Mouse (Mus musculus) cerebellum, adult 8-10 months (tissue): ENCODE results near the gene Capn10.
"Not testable (repeated sequence)": the region's sequence is repeated elsewhere in the genome, so short reads cannot be mapped to it uniquely, and the experiment has no call there.

ENCODE experiments used
- DNase-seq: peaks from one replicate; pipeline ENCODE4 v3.0.0; 2022

Gene Capn10

DNA sequence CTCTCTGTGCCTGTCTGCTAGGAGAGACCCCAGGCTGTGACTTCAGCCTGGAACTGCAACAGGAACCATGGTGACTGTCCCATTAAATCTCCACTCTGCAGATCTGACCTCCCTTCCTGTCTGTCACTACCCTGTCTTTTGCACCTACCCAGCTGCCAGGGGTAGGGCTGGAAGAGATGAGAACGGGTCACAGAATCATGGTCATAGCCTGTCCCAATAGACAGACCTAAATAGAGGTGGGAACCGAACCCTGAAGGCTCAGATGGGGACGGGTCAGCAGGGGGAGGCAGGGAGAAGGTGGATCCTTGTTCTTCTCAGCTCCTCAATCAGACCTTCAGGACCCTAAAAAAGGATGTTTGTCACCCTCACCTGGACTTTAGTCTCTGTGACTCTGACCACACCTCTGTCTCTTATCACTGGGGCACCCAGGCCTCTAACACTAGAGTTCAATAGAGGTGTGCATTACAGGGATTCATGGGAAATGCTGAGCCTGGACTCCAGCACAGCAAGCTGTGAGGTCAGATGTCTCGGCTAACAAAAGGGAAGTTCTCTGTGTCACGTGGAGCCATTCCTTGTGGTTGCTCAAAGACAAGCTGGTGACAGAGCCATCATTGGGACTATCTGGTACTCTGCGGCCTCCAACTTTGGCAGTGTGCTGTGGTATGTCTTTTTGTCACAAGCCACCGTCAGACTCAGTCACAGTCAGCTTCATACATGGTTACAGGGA, 13.5 kb upstream of the Capn10 start:
- DNase-seq, result no peak

DNA sequence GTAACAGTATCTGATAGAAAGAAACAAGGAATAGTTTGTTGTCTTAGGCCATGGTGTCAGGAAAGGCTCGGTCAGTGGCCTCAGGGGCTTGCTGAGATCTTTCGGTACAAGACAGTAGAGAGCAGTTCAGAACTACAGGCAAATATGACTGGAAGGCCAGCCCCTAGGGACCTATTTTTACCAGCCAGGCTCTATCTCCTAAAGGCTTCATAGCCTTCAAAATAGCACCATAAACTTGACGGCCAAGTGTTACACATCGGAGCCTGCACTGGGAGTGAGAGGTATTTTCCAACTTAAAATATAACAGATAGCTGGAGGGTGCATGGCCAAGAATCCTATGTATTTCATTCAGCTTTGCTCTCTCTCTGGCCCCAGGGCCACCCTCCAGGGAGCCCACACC, 12.7 kb upstream of the Capn10 start:
- DNase-seq, result no peak

DNA sequence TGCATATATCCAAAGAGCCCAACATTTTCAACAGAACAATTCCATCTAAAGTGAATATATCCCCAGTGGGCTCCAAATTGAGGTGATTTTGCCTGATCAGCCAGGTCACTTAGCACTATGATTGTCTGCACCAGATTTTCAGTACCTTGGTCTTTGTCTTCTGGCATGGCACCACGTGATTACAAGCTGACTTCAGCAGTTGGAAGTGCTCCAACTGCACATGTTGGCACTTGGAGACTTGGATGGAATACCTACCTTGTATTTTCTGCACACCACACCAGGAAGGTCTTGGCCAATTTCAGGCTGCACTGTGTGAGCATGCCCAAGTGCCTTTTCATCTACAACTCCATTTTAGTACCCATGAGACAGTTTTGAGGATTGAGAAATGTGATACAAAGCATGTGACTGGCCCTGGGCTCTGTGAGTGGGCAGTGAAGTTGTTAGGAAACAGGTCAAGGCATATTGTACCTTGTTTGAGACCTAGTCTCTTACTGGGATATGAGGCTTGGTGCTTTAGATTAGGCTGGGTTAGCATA, 3.9 kb upstream of the Capn10 start:
- DNase-seq, result no peak

DNA sequence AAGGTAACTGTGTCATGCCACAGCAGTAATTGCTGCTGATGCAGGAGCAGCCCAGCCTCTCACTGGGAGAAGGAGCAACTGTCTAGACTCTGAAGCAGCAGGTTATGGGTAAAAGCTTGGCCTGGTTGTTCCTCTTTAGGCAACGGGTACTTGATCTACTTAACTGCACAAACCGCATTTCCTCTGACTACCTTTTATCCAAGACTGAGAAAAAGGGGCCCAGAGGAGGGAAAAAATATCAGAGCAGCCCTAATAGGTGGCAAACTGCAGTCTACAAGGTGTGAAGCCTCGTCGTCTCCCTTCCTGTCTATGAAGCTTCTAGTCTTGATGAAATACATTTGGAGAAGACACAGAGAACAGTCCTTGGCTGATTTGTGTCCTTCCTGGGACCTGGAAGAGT, 565 bp upstream of the Capn10 start:
- no peak for DNase-seq

DNA sequence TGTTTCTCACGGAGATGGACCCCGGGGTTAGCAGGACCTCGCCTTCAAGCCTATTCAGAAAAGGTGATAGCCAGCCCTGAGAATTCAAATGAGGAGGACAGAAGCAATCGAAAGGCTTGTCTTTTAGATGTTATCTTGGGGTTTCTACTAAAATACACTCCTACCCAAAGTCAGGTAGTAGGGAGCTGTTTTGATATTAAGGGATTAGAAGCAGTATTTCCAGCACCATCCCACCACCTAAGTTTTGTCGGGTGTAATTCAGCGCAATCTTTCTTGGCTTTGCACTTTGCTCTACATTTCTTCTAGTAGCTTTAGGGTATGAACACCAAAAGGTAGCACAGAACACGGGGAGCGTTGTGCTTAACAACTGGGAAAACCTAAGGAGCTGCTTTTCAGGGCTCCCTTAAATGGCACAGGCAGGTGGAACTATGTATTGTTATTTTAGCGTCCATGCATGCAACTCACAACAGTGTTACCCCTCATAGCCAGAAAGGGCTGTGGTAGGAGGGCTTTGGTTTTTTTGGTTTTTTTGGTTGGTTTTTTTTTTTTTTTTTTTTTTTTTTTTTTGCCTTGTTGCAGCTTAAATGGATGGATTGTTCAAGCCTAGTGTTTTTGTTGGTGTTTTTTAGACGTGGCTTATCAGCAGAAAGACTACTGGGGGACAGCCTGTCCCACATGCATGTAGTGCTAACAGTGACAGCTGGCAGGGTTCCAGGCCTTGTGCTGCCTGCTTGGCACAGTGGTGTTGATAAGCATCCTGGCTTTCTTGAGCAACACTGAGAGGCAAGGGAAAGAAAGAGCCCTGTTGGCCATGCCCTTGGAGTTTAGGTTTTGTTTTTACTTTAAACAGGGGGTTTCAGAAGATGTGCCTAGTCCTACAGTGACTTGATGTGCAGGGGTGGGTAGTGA, 1.1 kb downstream of the Capn10 start:
- DNase-seq, result no peak

DNA sequence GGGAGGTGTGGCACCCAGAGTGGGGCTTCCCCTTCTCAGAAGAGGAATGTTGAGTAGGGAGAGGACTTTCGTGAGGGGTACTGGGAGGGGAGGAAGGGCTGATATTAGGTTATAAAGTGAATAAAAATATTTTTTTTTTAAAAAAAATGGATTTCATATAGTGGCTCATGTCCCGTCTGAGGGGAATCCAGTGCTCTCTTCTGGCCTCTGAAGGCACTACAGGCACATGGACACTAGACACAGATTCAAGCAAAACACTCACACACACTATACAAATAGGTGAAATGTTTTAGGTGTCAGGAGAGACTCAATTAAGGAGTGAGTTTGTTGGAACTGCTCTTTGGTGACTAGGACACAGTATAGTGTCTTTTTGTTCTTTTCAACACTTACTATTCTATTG, 1.8 kb downstream of the Capn10 start:
- DNase-seq, result no peak

DNA sequence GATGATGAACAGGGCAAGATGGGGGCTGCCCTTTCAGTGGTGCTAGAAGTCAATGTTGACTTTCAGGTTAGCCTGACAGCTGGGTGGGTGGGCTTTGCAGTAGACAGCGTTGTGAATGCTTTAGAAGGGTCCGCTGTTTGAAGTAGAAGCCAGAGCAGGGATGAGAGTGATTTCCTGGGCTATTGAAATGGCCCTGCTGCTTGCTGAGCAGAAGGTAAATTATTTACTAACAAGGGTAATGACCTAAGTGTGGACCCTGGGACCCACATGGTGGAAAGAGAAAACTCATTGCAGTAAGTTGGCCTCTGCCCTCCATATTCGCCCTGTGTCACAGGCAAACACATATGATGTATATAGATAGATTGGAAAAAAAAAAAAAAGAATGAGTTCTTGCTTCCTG, 2.3 kb downstream of the Capn10 start:
- no peak for DNase-seq

DNA sequence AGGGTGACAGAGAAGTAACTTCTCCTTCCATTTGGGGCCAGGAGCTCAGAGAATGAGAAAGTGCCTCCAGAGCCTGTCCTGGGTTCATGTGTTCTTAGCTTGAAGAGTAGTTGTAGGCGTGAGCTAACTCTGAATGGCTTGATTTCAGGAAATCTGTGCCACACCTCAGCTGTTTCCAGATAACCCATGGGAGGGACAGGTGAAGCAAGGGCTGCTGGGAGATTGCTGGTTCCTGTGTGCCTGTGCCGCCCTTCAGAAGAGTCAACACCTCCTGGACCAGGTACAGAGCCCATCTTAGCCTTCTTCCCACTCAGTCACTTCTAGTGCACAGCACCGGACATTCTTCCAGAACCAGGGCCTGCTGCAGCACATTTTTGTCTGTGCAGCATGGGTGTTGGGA, 3.6 kb downstream of the Capn10 start:
- no peak for DNase-seq

DNA sequence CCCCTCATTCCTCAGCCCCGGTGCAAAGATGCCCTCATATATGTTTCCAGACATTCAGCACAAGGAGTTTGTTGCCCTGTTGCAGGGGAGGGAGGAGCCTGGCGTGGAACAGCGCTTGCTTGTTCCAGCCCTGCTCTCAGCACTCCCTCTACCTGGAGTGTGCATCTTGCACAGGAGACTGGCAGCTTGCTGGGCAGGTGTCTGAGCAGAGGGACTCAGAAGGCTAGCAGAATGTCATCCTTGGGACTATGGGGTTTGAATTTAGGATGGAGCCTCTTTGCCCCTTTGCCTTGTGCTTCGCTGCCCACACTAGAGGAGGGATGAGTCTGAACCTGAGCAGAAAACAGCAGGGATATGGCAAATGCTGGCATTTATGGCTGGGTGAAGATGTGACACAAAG, 5.6 kb downstream of the Capn10 start:
- DNase-seq, result no peak

DNA sequence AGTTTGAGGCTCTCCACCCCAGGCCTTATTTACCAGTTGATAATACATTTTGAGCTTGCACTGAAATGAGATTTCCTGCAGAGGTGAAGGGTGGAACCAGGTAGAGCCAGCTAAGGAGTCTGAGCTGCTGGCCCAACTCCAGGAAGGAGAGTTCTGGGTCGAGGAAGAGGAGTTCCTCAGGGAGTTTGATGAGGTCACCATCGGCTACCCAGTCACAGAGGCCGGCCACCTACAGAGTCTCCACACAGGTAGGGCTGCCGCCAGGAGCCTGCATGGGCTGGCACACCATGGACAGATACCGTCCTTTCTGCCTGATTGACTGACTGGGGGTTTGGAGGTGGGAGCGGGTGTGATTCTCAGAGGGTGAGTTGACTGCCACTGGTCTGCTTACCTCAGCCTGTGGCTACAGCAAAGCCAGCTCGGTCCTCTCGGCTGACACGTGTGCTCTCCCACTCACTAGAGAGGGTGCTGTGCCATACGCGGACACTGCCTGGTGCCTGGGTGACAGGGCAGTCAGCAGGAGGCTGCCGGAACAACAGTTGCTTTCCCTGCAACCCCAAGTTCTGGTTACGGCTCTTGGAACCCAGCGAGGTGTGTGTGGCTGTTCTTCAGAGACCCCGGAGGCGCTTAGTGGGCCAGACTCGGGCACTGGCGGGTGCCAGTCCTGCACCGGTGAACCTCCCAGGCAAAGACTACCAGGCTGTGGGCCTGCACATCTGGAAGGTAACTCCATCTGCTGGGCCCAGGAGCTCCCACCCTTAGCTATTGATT, 9.2 kb downstream of the Capn10 start:
- DNase-seq, result no peak

DNA sequence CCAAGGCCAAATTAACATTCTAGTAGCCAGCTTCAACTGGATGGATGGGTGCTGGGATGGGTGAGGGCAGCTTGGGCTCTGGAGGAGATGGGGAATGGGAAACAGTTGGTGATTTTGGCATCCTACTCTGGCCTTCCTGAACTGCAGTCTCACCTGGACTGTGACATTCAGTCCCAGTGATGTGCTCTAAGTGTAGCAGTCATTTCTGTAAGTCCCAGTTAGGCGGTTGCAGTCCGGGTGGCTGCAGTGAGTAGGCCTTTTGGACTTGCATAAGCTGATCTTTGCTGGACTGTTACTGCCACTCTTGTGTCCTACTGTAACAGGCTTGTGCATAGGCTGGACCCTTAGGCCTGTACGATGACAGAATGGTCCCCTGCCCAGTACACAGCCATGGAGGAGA, 13.8 kb downstream of the Capn10 start:
- DNase-seq, result no peak

DNA sequence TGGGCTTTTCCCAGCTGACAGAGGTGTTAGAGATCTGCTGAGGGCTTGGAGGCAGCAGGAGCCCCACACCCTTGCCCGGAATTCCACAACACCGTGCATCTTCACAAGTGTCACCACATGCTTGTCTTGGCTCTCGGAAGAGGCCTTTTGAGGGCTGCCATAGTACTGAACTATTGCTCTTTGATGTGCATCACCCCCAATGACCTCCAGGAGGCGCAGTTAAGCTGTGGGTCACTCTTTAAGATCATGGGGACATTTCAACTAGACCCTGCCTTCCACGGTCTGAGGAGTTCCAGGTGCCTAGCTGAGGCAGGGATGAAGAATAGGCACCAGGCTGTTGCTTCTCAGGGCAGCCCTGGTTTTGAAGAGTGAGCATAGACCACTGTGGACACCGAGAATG, 15.2 kb downstream of the Capn10 start:
- DNase-seq, result no peak

DNA sequence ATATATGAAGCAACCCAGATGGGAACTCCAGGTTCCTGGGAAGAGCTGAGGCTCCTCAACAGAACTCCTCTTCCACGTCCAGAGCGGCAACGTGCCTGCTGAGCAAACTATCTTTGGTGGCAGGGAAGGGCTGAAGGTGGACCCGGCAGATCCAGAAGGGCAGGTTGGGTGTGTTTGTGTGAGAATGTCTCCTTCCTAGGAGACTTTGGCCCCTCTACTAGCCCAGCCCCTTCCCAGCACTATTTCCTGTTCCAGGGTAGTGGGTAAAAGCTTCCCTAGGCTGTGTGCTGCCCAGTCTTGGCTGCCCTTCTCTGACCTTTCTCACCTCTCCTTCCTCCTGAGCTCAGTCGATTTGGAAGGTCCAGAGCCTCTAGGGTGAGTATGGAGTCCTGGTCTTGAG, 16.4 kb downstream of the Capn10 start, which contains the start of gene Gpr35:
Gene Gpr35 (plus strand): TSS at position 259 of the 400 bp plus-strand sequence.
- no peak for DNase-seq

DNA sequence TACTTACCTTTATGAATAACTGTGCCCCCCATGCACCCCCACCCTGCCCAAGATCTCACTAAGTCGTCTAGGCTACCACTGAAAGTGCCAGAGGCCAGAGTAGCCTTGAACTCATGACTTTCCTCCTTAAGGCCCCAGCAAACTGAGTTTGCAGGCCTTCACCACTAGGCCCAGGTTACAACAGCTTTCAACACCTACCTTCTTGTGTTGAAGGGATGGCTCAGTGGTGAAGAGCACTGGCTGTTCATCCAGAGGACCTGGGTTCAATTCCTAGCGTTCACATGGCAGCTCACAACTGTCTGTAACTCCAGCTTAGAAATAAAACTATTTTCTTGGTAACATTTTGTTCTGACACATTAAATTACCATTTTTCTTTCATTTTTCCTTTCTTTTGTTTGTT, 19.5 kb downstream of the Capn10 start:
- no peak for DNase-seq

DNA sequence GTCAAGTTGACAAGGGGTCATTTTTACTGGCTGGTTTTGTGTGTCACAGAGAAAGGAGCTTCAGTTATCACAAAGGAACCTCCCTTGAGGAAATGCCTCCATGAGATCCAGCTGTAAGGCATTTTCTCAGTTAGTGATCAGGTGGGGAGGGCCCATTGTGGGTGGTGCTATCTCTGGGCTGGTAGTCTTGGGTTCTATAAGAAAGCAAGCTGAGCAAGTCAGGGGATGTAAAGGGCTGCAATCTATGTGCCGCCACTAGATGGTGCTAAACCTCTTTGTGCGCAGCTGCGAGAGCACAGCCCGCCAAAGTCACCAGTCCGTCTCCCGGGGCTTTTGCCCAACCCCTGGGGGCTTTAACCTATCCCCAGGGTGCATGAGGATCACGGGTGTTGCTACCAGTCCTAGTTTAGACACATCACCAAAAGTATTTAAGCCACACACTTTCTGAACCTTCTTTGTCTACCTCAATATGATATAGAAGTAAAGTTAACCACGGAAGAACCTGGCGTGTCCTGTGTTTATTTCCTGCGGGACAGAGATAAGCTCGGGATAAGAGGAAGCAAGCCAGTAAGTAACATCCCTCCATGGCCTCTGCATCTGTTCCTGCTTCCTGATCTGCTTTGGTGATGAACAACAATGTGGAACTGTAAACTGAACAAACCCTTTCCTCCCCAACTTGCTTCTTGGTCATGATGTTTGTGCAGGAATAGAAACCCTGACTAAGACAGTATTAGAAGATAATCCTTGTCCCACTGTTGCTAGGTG, 22.6 kb downstream of the Capn10 start:
- DNase-seq, result peak; percentile 67

DNA sequence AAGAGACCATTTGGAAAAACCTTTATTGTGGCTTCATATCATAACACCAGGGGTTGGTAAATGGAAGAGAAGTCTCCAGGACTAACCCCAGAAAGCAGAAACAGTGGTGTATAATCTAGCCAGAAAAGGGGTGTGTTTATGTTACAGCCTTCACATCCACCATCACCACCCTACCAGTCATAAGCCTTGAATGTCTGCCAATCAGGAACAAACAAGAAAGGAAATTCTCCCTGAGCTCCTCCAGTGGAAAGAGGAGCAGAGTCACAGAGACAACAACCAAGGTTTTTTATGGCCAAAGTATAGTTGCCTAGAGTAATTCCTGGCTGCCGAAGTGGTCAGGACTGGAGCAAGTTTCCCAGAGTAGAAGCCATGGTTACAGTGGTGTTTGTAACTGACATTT, 24.8 kb downstream of the Capn10 start:
- DNase-seq, result no peak

DNA sequence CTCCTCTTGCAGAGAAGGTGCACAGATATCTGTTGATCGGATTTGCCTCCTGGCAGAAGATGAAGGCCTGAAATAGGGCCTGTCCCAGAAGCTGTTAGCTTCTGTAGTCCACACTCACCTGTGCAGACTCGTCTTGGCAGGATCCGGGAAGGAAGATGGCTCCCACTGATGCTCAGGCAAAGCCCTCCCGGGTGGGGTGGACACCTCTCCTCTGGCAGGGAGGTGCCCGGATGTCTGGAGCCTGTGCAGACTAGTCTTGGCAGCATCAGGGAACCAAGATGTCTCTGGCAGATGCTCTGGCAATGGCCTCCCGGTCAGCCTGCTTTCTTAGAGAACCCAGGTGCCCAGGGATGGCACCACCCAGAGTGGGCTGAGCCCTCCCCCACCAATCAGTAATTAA, 36.6 kb downstream of the Capn10 start:
- DNase-seq, result not testable (repeated sequence)

DNA sequence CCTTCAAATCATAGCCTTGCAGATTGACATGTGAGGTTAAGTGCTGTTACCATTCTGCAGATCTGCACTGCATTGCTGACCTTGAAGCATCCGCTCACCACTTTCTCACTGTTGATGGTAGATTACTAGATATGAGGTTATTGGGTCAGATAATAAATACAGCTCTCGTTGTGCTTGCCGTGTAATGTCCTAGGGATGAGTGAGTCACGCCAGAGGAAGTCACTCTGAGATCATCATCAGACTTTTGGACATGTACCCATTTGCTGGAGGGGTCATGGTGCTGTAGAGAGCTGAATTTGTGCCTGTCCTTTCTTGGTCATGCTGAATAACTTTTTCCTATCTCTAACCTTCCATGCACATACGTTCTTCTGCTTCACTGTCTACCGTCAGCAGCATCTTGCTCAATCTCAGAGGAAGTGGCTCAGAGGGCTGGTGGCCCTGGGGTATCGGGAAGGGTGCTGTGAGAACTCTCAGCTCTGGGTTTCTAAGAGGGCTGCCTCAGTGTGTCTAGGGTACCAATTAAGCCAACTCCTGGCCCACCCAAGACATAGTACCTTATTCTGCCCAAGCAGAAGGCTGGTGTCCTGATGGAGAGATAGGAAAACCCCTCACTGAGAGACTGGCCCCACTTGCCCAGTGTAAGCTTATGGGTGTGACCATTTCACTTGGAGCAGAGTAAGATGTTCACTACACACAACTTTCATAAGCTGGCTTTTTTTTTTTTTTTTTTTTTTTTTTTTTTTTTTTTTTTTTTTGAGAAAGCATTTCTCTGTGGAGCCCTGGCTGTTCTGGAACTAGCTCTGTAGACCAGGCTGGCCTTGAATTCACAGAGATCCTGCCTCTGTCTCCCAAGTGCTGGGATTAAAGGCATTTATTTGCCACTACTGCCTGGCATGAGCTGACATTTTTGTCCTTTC, 38.0 kb downstream of the Capn10 start:
- DNase-seq, result no peak

DNA sequence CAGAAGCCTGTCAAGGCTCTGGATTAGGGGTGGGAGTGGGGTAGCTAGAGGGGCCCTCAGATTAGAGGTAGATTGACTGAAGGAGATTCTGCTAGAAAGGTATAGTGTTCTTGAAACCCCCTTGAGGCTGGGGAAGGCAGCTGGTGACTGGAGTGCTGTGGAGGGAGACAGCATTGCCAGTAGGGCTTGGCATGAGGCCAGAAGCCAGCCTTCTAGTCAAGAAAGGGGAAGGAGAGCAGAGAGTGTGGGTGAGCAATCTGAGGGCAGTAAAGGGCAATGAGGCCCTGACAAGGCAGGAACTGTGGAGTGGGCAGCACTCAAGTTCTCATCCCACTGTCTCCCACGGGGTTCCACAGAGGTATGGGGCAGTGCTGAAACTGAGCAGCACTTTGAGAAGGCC, 38.7 kb downstream of the Capn10 start:
- no peak for DNase-seq

DNA sequence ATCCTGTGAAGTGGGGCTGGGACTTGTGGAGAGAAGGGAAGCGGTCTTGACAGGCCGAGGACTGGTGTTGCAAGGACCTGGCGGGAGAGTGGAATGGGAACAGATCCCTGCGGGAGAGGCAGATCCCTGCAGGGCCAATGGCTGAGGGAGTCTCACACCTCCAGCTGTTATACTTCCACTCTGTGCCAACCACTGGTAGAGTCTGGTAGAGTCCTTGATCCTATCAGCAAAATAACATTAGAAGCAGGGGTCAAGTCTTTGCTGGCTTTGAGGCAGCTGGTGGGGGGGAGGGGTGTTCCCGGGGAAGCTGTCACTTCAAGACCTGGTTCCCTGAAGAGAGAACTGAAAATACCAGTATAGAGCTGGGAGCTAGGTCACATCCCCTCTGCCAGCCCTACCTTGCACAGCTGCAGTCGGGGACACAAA, 42.0 kb downstream of the Capn10 start:
- DNase-seq, result no peak

DNA sequence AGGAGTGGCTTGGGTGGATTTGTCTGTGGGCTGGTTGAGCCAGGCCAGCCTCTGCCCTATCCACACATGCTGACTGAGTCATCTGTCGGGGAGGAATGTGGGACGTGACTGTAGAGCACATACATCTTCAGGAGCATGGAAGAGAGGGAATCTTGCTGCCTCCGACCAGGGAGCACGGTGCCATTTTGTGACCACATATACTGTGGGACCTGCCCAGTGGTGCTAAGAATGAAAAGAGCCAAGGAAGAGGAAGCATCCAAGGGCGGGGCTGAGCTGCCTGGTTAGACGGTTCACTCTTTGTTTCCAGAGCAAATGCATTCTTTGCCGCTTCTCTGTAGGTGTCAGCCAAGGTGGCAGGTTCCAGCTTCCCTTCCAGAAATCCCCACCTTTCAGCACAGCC, 44.5 kb downstream of the Capn10 start:
- DNase-seq, result no peak
